In genomic region chr10:120473218-120473617, GRCm38 (mm10) we compare ENCODE assay signal across 12 mouse cellular contexts. TPM values are rescaled to one million over a fixed set of nuclear protein-coding genes. Genes with fewer than 3 reads are reported as not detected.
A peak's percentile ranks its signal among the peaks of the same experiment; 100 is the strongest.
DNase-seq lines count a peak whose midpoint lies in the region; ATAC-seq lines count a peak whose summit lies in the region.
"Had no signal": no experiment of that assay in that cellular context is flagged by ENCODE, and none has a peak within 500 bp of the region (broad histone marks: within the 10 kb centered on the region; RNA-seq: fewer than 3 reads in every experiment).

No protein-coding gene starts in this region.

- ATAC-seq in midbrain, embryonic 15.5 days (replicated peaks) = no peak
- ATAC-seq in intestine, embryonic 15.5 days = no peak
- ATAC-seq in stomach, embryonic 15.5 days (ENCODE audit: insufficient read depth, low FRiP score, low read depth) = no peak
- ATAC-seq: CD4-positive, CD25-positive, alpha-beta regulatory T cell, adult 4 months had no signal

- H3K9ac ChIP-seq in midbrain, embryonic 15.5 days = no peak overlapping the region
- H3K9ac ChIP-seq in intestine, embryonic 15.5 days = peak overlapping the region; percentile 9
- H3K9ac ChIP-seq in stomach, embryonic 15.5 days = no peak overlapping the region

- H3K4me1 ChIP-seq in midbrain, embryonic 10.5 days = peaks cover 49% of the 10 kb centered on the region
- H3K4me1 ChIP-seq in midbrain, embryonic 15.5 days = peaks cover 41% of the 10 kb centered on the region
- 0 out of 2 replicates have a peak, but pooled peaks cover 4% of the 10 kb centered on the region for H3K4me1 ChIP-seq in intestine, embryonic 15.5 days (replicated peaks)
- peaks cover 4% of the 10 kb centered on the region; the same call in 1 of the 2 replicates for H3K4me1 ChIP-seq in stomach, embryonic 15.5 days

- H3K4me3 ChIP-seq in midbrain, embryonic 10.5 days = peak overlapping the region; percentile 84
- no peak overlapping the region for H3K4me3 ChIP-seq in midbrain, embryonic 15.5 days
- peak overlapping the region; percentile 82 for H3K4me3 ChIP-seq in intestine, embryonic 15.5 days (replicated peaks)
- H3K4me3 ChIP-seq in stomach, embryonic 15.5 days (replicated peaks) = peak overlapping the region; percentile 89
- H3K4me3 ChIP-seq: gastrocnemius, adult 2 months had no signal

- no peaks in the 10 kb centered on the region for H3K27me3 ChIP-seq in midbrain, embryonic 10.5 days (ENCODE audit: low read depth, poor library complexity, severe bottlenecking)
- H3K27me3 ChIP-seq in midbrain, embryonic 15.5 days (replicated peaks) = peaks cover 8% of the 10 kb centered on the region; the same call in 1 of the 2 replicates
- H3K27me3 ChIP-seq in intestine, embryonic 15.5 days (replicated peaks) = no peaks in the 10 kb centered on the region
- no peaks in the 10 kb centered on the region for H3K27me3 ChIP-seq in stomach, embryonic 15.5 days (replicated peaks)

- peak; percentile 15 for DNase-seq in heart, adult 11 months
- DNase-seq in heart, adult 8-10 months (ENCODE audit: low spot score) = no peak
- DNase-seq in midbrain, embryonic 10.5 days (ENCODE audit: low spot score) = peak; percentile 19
- no peak for DNase-seq in urinary bladder, postnatal 10 days (ENCODE audit: low spot score)
- no peak for DNase-seq in frontal cortex, postnatal 10 days (ENCODE audit: low spot score in 2 of 2)
- DNase-seq: cerebellum, adult 9-10 months; gastrocnemius, adult 2 months; kidney, postnatal 14 days had no signal

- no peak overlapping the region for H3K27ac ChIP-seq in midbrain, embryonic 10.5 days (replicated peaks)
- no peak overlapping the region for H3K27ac ChIP-seq in midbrain, embryonic 15.5 days
- no peak overlapping the region for H3K27ac ChIP-seq in intestine, embryonic 15.5 days
- H3K27ac ChIP-seq in stomach, embryonic 15.5 days = no peak overlapping the region
- H3K27ac ChIP-seq: gastrocnemius, adult 2 months had no signal

- WGBS in midbrain, embryonic 10.5 days = 40% methylated on average over 4 of the region's 4 CpGs
- WGBS in midbrain, embryonic 15.5 days = 38% methylated on average over 4 of the region's 4 CpGs
- WGBS in intestine, embryonic 15.5 days = 11% methylated on average over 4 of the region's 4 CpGs
- 14% methylated on average over 4 of the region's 4 CpGs for WGBS in stomach, embryonic 15.5 days

- H3K36me3 ChIP-seq in midbrain, embryonic 10.5 days = peaks cover 30% of the 10 kb centered on the region
- H3K36me3 ChIP-seq in midbrain, embryonic 15.5 days (replicated peaks) = no peaks in the 10 kb centered on the region
- no peaks in the 10 kb centered on the region; the same call in 1 of the 2 replicates for H3K36me3 ChIP-seq in intestine, embryonic 15.5 days
- H3K36me3 ChIP-seq in stomach, embryonic 15.5 days = 0 out of 2 replicates have a peak, but pooled peaks cover 4% of the 10 kb centered on the region

- no peaks in the 10 kb centered on the region for H3K9me3 ChIP-seq in midbrain, embryonic 10.5 days (replicated peaks)
- no peaks in the 10 kb centered on the region for H3K9me3 ChIP-seq in midbrain, embryonic 15.5 days
- H3K9me3 ChIP-seq in intestine, embryonic 15.5 days = no peaks in the 10 kb centered on the region
- H3K9me3 ChIP-seq in stomach, embryonic 15.5 days = no peaks in the 10 kb centered on the region

- H3K4me2 ChIP-seq in midbrain, embryonic 15.5 days = no peak overlapping the region
- H3K4me2 ChIP-seq in intestine, embryonic 15.5 days (replicated peaks) = peak overlapping the region; percentile 98
- peak overlapping the region; percentile 96 for H3K4me2 ChIP-seq in stomach, embryonic 15.5 days

RNA-seq across cellular contexts. Expression of gene Hmga2, which starts 3.1 kb away (rescaled TPM):
- total RNA-seq in heart, adult 8-10 months (2022) = not detected
- polyA plus RNA-seq in midbrain, embryonic 10.5 days (2016; fragmentation: Nextera tagmentation; extraction: Ambion mirVana) = 28.9 and 44.4 TPM in 2 replicates
- 1.0 and 1.1 TPM in 2 replicates for polyA plus RNA-seq in midbrain, embryonic 15.5 days (2015; fragmentation: Nextera tagmentation; extraction: Ambion mirVana)
- polyA plus RNA-seq in intestine, embryonic 15.5 days (2015; fragmentation: Nextera tagmentation; extraction: Ambion mirVana) = 33.9 and 41.2 TPM in 2 replicates
- polyA plus RNA-seq in stomach, embryonic 15.5 days (2015; fragmentation: Nextera tagmentation; extraction: Ambion mirVana) = 29.3 TPM in 2 replicates

Comparison
In these comparisons a context has a peak if more than half of its experiments do, and no peak if none do; other contexts are left out.
1. DNase-seq: peak in heart, adult 11 months (single experiment) and midbrain, embryonic 10.5 days (single experiment); none in heart, adult 8-10 months (single experiment), urinary bladder, postnatal 10 days (single experiment) and frontal cortex, postnatal 10 days (0 of 2).
2. RNA of gene Hmga2, which starts 3.1 kb away (polyA plus RNA-seq): 28.9 to 44.4 TPM in midbrain, embryonic 10.5 days, 33.9 to 41.2 TPM in intestine, embryonic 15.5 days and 29.3 TPM in stomach, embryonic 15.5 days; 1.0 to 1.1 TPM in midbrain, embryonic 15.5 days; every median in the first group is over 10 times any median in the second.